In the genomic region with DNA sequence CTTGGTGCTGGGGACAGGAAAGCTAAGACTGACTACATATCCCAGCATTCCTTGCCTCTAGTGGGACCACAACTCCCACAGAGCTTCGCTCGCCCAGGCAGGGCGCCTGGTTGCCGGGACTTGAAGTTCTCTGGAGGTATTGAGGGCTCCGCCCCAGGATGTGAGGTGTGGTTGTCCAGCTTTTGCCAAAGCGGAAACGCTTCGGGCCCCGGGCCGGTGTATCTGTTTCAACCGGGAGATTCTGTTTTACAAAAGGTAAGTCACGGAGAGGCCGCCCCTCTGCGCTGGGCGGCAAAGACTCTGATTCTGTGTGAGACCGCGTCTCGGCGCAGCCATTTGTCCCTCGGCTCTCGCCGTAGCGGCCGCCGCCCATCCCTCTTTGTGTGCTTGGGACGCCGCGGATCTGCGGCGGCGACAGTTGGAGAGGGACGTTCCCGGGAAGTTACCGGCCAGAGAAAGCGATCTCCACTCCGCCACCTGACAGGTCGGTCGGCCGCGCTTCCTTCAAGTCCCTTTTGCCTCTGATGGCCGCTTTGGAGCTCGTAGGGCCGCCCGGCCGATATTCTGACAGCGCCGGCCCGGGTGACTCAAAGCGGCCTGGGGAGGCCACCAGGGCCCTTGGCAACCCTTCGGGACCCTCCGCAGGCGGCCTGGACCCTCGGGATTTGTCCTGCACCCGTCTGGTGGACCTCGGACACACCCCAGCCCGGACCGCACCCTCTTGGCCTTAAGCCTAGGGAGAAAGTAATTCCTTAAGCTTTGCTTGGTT, we compare ENCODE assay signal across 8 mouse cellular contexts. TPM values are rescaled to one million over a fixed set of nuclear protein-coding genes. Genes with fewer than 3 reads are reported as not detected.
DNase-seq lines count a peak whose midpoint lies in the region; ATAC-seq lines count a peak whose summit lies in the region.

A gene (plus strand): TSS at position 116 of the 769 bp plus-strand sequence.

- peaks cover 4% of the 10 kb centered on the region; the same call in 1 of the 2 replicates for H3K4me1 ChIP-seq in lung, embryonic 16.5 days (replicated peaks; ENCODE audit: control insufficient read depth, insufficient read depth, low read length)

- peak within 1 kb of the TSS; percentile 68 for H3K4me2 ChIP-seq in lung, embryonic 16.5 days (ENCODE audit: low read depth, low read length)

- peak within 1 kb of the TSS; percentile 88 for H3K9ac ChIP-seq in lung, embryonic 16.5 days (ENCODE audit: low read length)

- no peaks in the 10 kb centered on the region for H3K27me3 ChIP-seq in lung, embryonic 16.5 days (ENCODE audit: control insufficient read depth, insufficient read depth, low read depth, low read length)

- no peaks in the 10 kb centered on the region for H3K9me3 ChIP-seq in lung, embryonic 16.5 days (ENCODE audit: control insufficient read depth, low read length)

- DNase-seq in MEL-GATA-1-ER (ENCODE audit: extremely low read depth, low read depth), result peak; percentile 96
- peak; percentile 92 for DNase-seq in cerebellum, adult 8-10 months
- peak; percentile 96 for DNase-seq in forelimb bud, embryonic 11.5 days (ENCODE audit: low read depth, low spot score)
- peak; percentile 93 for DNase-seq in layer of hippocampus, adult 9-10 months (ENCODE audit: low spot score)
- DNase-seq in ovary, postnatal 10 days (ENCODE audit: low spot score), result peak; percentile 78
- peak; percentile 82 to 87 for DNase-seq in thymus, postnatal 10 days (ENCODE audit: low spot score in 2 of 2)

- peaks cover 4% of the 10 kb centered on the region for H3K36me3 ChIP-seq in lung, embryonic 16.5 days (ENCODE audit: control insufficient read depth, insufficient read depth, low read length)

- H3K4me3 ChIP-seq in lung, embryonic 16.5 days (ENCODE audit: low read length), result peak within 1 kb of the TSS; percentile 73

- WGBS in lung, embryonic 16.5 days, result under 1% methylated on average over 57 of the region's 57 CpGs

- peak within 1 kb of the TSS; percentile 78 for H3K27ac ChIP-seq in lung, embryonic 16.5 days (ENCODE audit: low read length)

- ATAC-seq in hematopoietic stem cell, adult 5-6 weeks (replicated peaks in 1 of 2; ENCODE audit: insufficient read depth in 1 of 2, low FRiP score in 2 of 2, low TSS enrichment in 1 of 2, low read depth in 1 of 2, poor library complexity in 2 of 2, severe bottlenecking in 2 of 2), result peak; percentile 99 to 100
- peak; percentile 100 for ATAC-seq in lung, embryonic 16.5 days (ENCODE audit: low read depth)

RNA-seq across cellular contexts. Expression of the gene that starts here (rescaled TPM):
- 124 and 125 TPM in 2 replicates for total RNA-seq in hematopoietic stem cell, adult 5-6 weeks (2017)
- polyA plus RNA-seq in lung, embryonic 16.5 days (2015; fragmentation: Nextera tagmentation; extraction: Ambion mirVana), result 97.9 and 104 TPM in 2 replicates

Comparison
In these comparisons a context has a peak if more than half of its experiments do, and no peak if none do; other contexts are left out.
1. Peak in every context shown above with its lines: DNase-seq, ATAC-seq, H3K4me3 ChIP-seq and H3K27ac ChIP-seq.